Mouse (Mus musculus): ENCODE measurements at regions not wholly inside any gene's neighbourhood (a gene's known extent, or its start where the extent isn't known, plus 50 kb on each side); places are given as distances from the start of the nearest gene placed in this dataset.
A peak's percentile ranks its signal among the peaks of the same experiment; 100 is the strongest.

GRCm38 (mm10) chr13:80557156-80557555, 326.0 kb upstream of the Arrdc3 start:
- H3K4me1 ChIP-seq (ENCODE audit: control insufficient read depth in 1 of 2, insufficient read depth in 2 of 2, low read length in 2 of 2), result peaks cover 0 to 3% of the 10 kb centered on the region in 2 experiments; a peak in 2 of 4 replicates
- H3K9ac ChIP-seq (ENCODE audit: control insufficient read depth, low read depth, low read length, poor library complexity, severe bottlenecking), result no peak overlapping the region
- no peak for TF ChIP-seq HCFC1 (IDR thresholded peaks at IDR 0.05; ENCODE audit: low read depth, low read length)
- TF ChIP-seq GATA1 (IDR thresholded peaks at IDR 0.05; ENCODE audit: low read depth, low read length), result no peak
- TF ChIP-seq MEF2A (IDR thresholded peaks at IDR 0.05; ENCODE audit: extremely low read depth, insufficient replicate concordance, low read depth, low read length, poor library complexity, severe bottlenecking), result no peak
- no peak for TF ChIP-seq GABPA (IDR thresholded peaks at IDR 0.05; ENCODE audit: low read depth, low read length)
- TF ChIP-seq ZNF384 (IDR thresholded peaks at IDR 0.05; ENCODE audit: low read depth, low read length), result no peak
- TF ChIP-seq UBTF (IDR thresholded peaks at IDR 0.05; ENCODE audit: borderline replicate concordance, insufficient read depth, low read depth, low read length), result no peak
- TF ChIP-seq KAT2A (conservative IDR thresholded peaks at IDR 0.05; ENCODE audit: low read depth, low read length), result no peak
- TF ChIP-seq MYB (IDR thresholded peaks at IDR 0.05; ENCODE audit: low read depth, low read length), result no peak
- no peak for TF ChIP-seq JUND (IDR thresholded peaks at IDR 0.05; ENCODE audit: low read depth, low read length)
- no peak for TF ChIP-seq MYC (IDR thresholded peaks at IDR 0.05; ENCODE audit: low read depth, low read length)
- no peak for TF ChIP-seq ZMIZ1 (IDR thresholded peaks at IDR 0.05; ENCODE audit: low read depth, low read length)
- TF ChIP-seq NELFE (IDR thresholded peaks at IDR 0.05; ENCODE audit: low read depth, low read length), result no peak
- no peak; a peak in 1 of 4 replicates for TF ChIP-seq EP300 (IDR thresholded peaks at IDR 0.05; ENCODE audit: low read depth in 1 of 2, low read length in 2 of 2)
- no peak for TF ChIP-seq ZC3H11A (IDR thresholded peaks at IDR 0.05; ENCODE audit: low read depth, low read length)
- no peak for TF ChIP-seq SIN3A (IDR thresholded peaks at IDR 0.05; ENCODE audit: low read length)
- no peak for TF ChIP-seq TCF12 (IDR thresholded peaks at IDR 0.05; ENCODE audit: low read depth, low read length)
- TF ChIP-seq USF1 (IDR thresholded peaks at IDR 0.05; ENCODE audit: low read depth, low read length), result no peak
- peak; percentile 50 for DNase-seq (ENCODE audit: low read depth, low spot score)
- no peaks in the 10 kb centered on the region for H3K9me3 ChIP-seq (replicated peaks; ENCODE audit: insufficient read depth, low read length)
- H3K27me3 ChIP-seq (ENCODE audit: control insufficient read depth in 1 of 2, insufficient read depth in 2 of 2, low read length in 2 of 2), result no peaks in the 10 kb centered on the region
- peak overlapping the region; percentile 36; the same call in 1 of the 2 replicates for H3K27ac ChIP-seq (ENCODE audit: control insufficient read depth, low read depth, low read length)
- H3K4me3 ChIP-seq (ENCODE audit: control insufficient read depth in 1 of 2, insufficient read depth in 1 of 2, low read depth in 2 of 2, low read length in 2 of 2), result no peak overlapping the region
- no peaks in the 10 kb centered on the region; a peak in 1 of 4 replicates for H3K36me3 ChIP-seq (ENCODE audit: control insufficient read depth in 1 of 2, insufficient read depth in 2 of 2, low read length in 2 of 2)
- no peaks in the 10 kb centered on the region for H3K79me2 ChIP-seq (ENCODE audit: control insufficient read depth, insufficient read depth, low read length, poor library complexity)
